Mouse (Mus musculus): ENCODE results near the gene Mfsd12.
A peak's percentile ranks its signal among the peaks of the same experiment; 100 is the strongest.

- no peak for TF ChIP-seq POLR2AphosphoS2 (IDR thresholded peaks at IDR 0.05; ENCODE audit: low read depth, low read length)
- peak in 1 of 2 experiments; percentile 46; a peak in 2 of 4 replicates for TF ChIP-seq CTCF (conservative IDR thresholded peaks at IDR 0.05 in 1 of 2, IDR thresholded peaks at IDR 0.05 in 1 of 2; ENCODE audit: low read depth in 2 of 2, low read length in 2 of 2)
- no peak for TF ChIP-seq POLR2A (IDR thresholded peaks at IDR 0.05; ENCODE audit: low read depth, low read length)
- no peak for TF ChIP-seq ZC3H11A (IDR thresholded peaks at IDR 0.05; ENCODE audit: low read depth, low read length)
- no peak for TF ChIP-seq JUND (conservative IDR thresholded peaks at IDR 0.05; ENCODE audit: low read depth, low read length)
- TF ChIP-seq CHD2 (IDR thresholded peaks at IDR 0.05; ENCODE audit: low read length), result no peak
These were observed 38.0 kb upstream of the Mfsd12 start for GRCm38 (mm10) chr10:81319330-81319699.
